Mouse (Mus musculus) MEL (cell line): ENCODE measurements around the gene Gm20388. TPM values are rescaled to one million over a fixed set of nuclear protein-coding genes. Genes with fewer than 3 reads are reported as not detected.

ENCODE experiments used
- DNase-seq: peaks from one replicate; pipeline ENCODE4 v3.0.0; 2011; ENCODE audit warnings: low read depth, low spot score
- H3K27ac ChIP-seq: 2 replicates; pipeline ENCODE4 v1.5.1; 2012; ENCODE audit warnings: low read depth, mild to moderate bottlenecking, control low read depth, low read length, moderate library complexity; ENCODE audit not compliant: control insufficient read depth
- H3K27me3 ChIP-seq, 2 experiments: fragments of 150-350 bp in 1 of 2; sonication (generic) in 1 of 2; 2 replicates each; pipeline ENCODE4 v1.6.1; 2012; ENCODE audit warnings: low read length in 2 of 2, mild to moderate bottlenecking in 2 of 2, improper control_type of control experiment in 1 of 2, moderate library complexity in 1 of 2; ENCODE audit not compliant: insufficient read depth in 2 of 2, control insufficient read depth in 1 of 2
- H3K36me3 ChIP-seq, 2 experiments: 2 replicates each; pipeline ENCODE4 v1.6.1; 2012 to 2014; ENCODE audit warnings: low read length in 2 of 2, improper control_type of control experiment in 1 of 2, inconsistent platforms in 1 of 2, mild to moderate bottlenecking in 1 of 2; ENCODE audit not compliant: insufficient read depth in 2 of 2, control insufficient read depth in 1 of 2
- H3K4me1 ChIP-seq, 2 experiments: fragments of 150-350 bp in 1 of 2; sonication (generic) in 1 of 2; 2 replicates each; pipeline ENCODE4 v1.6.1; 2012; ENCODE audit warnings: low read length in 2 of 2, improper control_type of control experiment in 1 of 2, mild to moderate bottlenecking in 1 of 2; ENCODE audit not compliant: insufficient read depth in 2 of 2, control insufficient read depth in 1 of 2
- H3K4me3 ChIP-seq, 2 experiments: fragments of 150-350 bp in 1 of 2; sonication (generic) in 1 of 2; 2 replicates each; pipeline ENCODE4 v1.5.1; 2012; ENCODE audit warnings: low read depth in 2 of 2, low read length in 2 of 2, mild to moderate bottlenecking in 2 of 2, moderate library complexity in 2 of 2, control low read depth in 1 of 2, improper control_type of control experiment in 1 of 2; ENCODE audit not compliant: control insufficient read depth in 1 of 2, insufficient read depth in 1 of 2
- H3K79me2 ChIP-seq: 2 replicates; pipeline ENCODE4 v1.6.1; 2012; ENCODE audit warnings: mild to moderate bottlenecking, low read length, moderate library complexity; ENCODE audit not compliant: control insufficient read depth, poor library complexity, insufficient read depth
- H3K9ac ChIP-seq: 2 replicates; pipeline ENCODE4 v1.6.1; 2012; ENCODE audit warnings: low read depth, mild to moderate bottlenecking, control low read depth, low read length, moderate library complexity; ENCODE audit not compliant: control insufficient read depth, poor library complexity, severe bottlenecking
- H3K9me3 ChIP-seq: fragments of 150-350 bp; sonication (generic); replicated peaks from 2 replicates; pipeline ENCODE4 v1.6.1; 2012; ENCODE audit warnings: mild to moderate bottlenecking, low read length, improper control_type of control experiment, moderate library complexity; ENCODE audit not compliant: insufficient read depth
- CTCF ChIP-seq, 3 experiments: IDR thresholded peaks in 2 of 3; conservative IDR thresholded peaks in 1 of 3; 2 replicates each; pipeline ENCODE4 v1.5.1; 2011 to 2012; ENCODE audit warnings: low read length in 3 of 3, low read depth in 2 of 3, mild to moderate bottlenecking in 2 of 3, improper control_type of control experiment in 1 of 3, inconsistent platforms in 1 of 3, mixed read lengths in 1 of 3, moderate library complexity in 1 of 3; ENCODE audit not compliant: control insufficient read depth in 1 of 3, insufficient read depth in 1 of 3, poor library complexity in 1 of 3, severe bottlenecking in 1 of 3
- E2F4 ChIP-seq: IDR thresholded peaks from 2 replicates; pipeline ENCODE4 v1.6.1; 2011; ENCODE audit warnings: low read depth, low read length, improper control_type of control experiment, borderline replicate concordance
- ELF1 ChIP-seq: IDR thresholded peaks from 2 replicates; pipeline ENCODE4 v1.6.1; 2014; ENCODE audit warnings: low read depth, mild to moderate bottlenecking, inconsistent platforms, low read length, improper control_type of control experiment, moderate library complexity
- GABPA ChIP-seq: IDR thresholded peaks from 2 replicates; pipeline ENCODE4 v1.6.1; 2012; ENCODE audit warnings: low read depth, mild to moderate bottlenecking, inconsistent platforms, low read length, improper control_type of control experiment, moderate library complexity
- GATA1 ChIP-seq: IDR thresholded peaks from 2 replicates; pipeline ENCODE4 v1.6.1; 2011; ENCODE audit warnings: low read depth, low read length, improper control_type of control experiment
- HCFC1 ChIP-seq: IDR thresholded peaks from 2 replicates; pipeline ENCODE4 v1.6.1; 2012; ENCODE audit warnings: low read depth, mild to moderate bottlenecking, inconsistent platforms, low read length, improper control_type of control experiment, moderate library complexity
- JUND ChIP-seq: IDR thresholded peaks from 2 replicates; pipeline ENCODE4 v1.6.1; 2011; ENCODE audit warnings: low read depth, mild to moderate bottlenecking, improper control_type of control experiment, low read length
- KAT2A ChIP-seq: conservative IDR thresholded peaks from 2 replicates; pipeline ENCODE4 v1.6.1; 2012; ENCODE audit warnings: low read depth, low read length, improper control_type of control experiment, inconsistent platforms
- MAFK ChIP-seq: IDR thresholded peaks from 2 replicates; pipeline ENCODE4 v1.6.1; 2011; ENCODE audit warnings: low read depth, mild to moderate bottlenecking, low read length, improper control_type of control experiment, borderline replicate concordance
- MYB ChIP-seq: IDR thresholded peaks from 2 replicates; pipeline ENCODE4 v1.6.1; 2011; ENCODE audit warnings: mild to moderate bottlenecking, low read depth, low read length, improper control_type of control experiment
- MYC ChIP-seq: IDR thresholded peaks from 2 replicates; pipeline ENCODE4 v1.6.1; 2011; ENCODE audit warnings: low read depth, mild to moderate bottlenecking, low read length, improper control_type of control experiment, moderate library complexity
- NELFE ChIP-seq: IDR thresholded peaks from 2 replicates; pipeline ENCODE4 v1.6.1; 2011; ENCODE audit warnings: low read depth, low read length, improper control_type of control experiment
- POLR2A ChIP-seq, 2 experiments: IDR thresholded peaks; 2 replicates each; pipeline ENCODE4 v1.6.1; 2011 to 2012; ENCODE audit warnings: low read length in 2 of 2, mild to moderate bottlenecking in 2 of 2, control low read depth in 1 of 2, improper control_type of control experiment in 1 of 2, low read depth in 1 of 2, moderate library complexity in 1 of 2; ENCODE audit not compliant: control insufficient read depth in 1 of 2, insufficient read depth in 1 of 2, poor library complexity in 1 of 2
- POLR2AphosphoS5 ChIP-seq: IDR thresholded peaks from 2 replicates; pipeline ENCODE4 v1.6.1; 2012; ENCODE audit warnings: low read depth, borderline replicate concordance, mild to moderate bottlenecking, inconsistent platforms, low read length, moderate library complexity, mixed read lengths
- RAD21 ChIP-seq: IDR thresholded peaks from 2 replicates; pipeline ENCODE4 v1.6.1; 2011; ENCODE audit warnings: mild to moderate bottlenecking, low read depth, low read length, improper control_type of control experiment
- SIN3A ChIP-seq: IDR thresholded peaks from 2 replicates; pipeline ENCODE4 v1.6.1; 2012; ENCODE audit warnings: low read length, improper control_type of control experiment, inconsistent platforms
- TCF12 ChIP-seq: IDR thresholded peaks from 2 replicates; pipeline ENCODE4 v1.6.1; 2014; ENCODE audit warnings: low read depth, mild to moderate bottlenecking, inconsistent platforms, low read length, improper control_type of control experiment, moderate library complexity
- UBTF ChIP-seq: IDR thresholded peaks from 2 replicates; pipeline ENCODE4 v1.6.1; 2012; ENCODE audit warnings: low read depth, mild to moderate bottlenecking, inconsistent platforms, low read length, improper control_type of control experiment, moderate library complexity, borderline replicate concordance; ENCODE audit not compliant: insufficient read depth
- ZKSCAN1 ChIP-seq: IDR thresholded peaks from 2 replicates; pipeline ENCODE4 v1.6.1; 2012; ENCODE audit warnings: low read depth, mild to moderate bottlenecking, inconsistent platforms, low read length, improper control_type of control experiment, moderate library complexity
- polyA plus RNA-seq, 2 experiments: library from polyadenylated mRNA; stranded (reverse) in 1 of 2; unstranded in 1 of 2; fragments of >175 nt in 1 of 2; fragments of >200 nt in 1 of 2; gene quantifications; 2 replicates each; pipeline versions ENCODE4 v1.2.1 to v1.2.4; 2012; ENCODE audit warnings: low replicate concordance in 2 of 2, low read depth in 1 of 2; ENCODE audit not compliant: insufficient read length in 2 of 2, insufficient read depth in 1 of 2, missing spikeins in 1 of 2
- total RNA-seq: library from RNA; depleted of rRNA; stranded (reverse); fragments of 300-350 nt; gene quantifications from 2 replicates; pipeline ENCODE4 v1.2.3, GENCODE M21; 2012

Gene Gm20388
- total and polyA plus RNA-seq, 3 experiments, result 11.1 to 17.8 TPM; not detected in 1

GRCm38 (mm10) chr8:122155964-122156363 is 2245.3 kb downstream of the Gm20388 start:
- DNase-seq, result no peak
- no peak overlapping the region for H3K9ac ChIP-seq
- H3K79me2 ChIP-seq, result no peaks in the 10 kb centered on the region
- H3K27me3 ChIP-seq, result no peaks in the 10 kb centered on the region; a peak in 1 of 4 replicates
- H3K4me1 ChIP-seq, result no peaks in the 10 kb centered on the region
- H3K27ac ChIP-seq, result no peak overlapping the region
- no peaks in the 10 kb centered on the region for H3K9me3 ChIP-seq
- no peaks in the 10 kb centered on the region for H3K36me3 ChIP-seq
- no peak overlapping the region for H3K4me3 ChIP-seq
- no peak for TF ChIP-seq RAD21
- no peak for TF ChIP-seq JUND
- no peak for TF ChIP-seq UBTF
- no peak for TF ChIP-seq GATA1
- TF ChIP-seq POLR2AphosphoS5, result no peak
- no peak for TF ChIP-seq TCF12
- TF ChIP-seq E2F4, result no peak
- no peak for TF ChIP-seq ZKSCAN1
- TF ChIP-seq POLR2A (IDR thresholded peaks at IDR 0.05; ENCODE audit: control insufficient read depth in 1 of 2, insufficient read depth in 1 of 2, low read depth in 1 of 2, low read length in 2 of 2, poor library complexity in 1 of 2), result no peak
- TF ChIP-seq SIN3A, result no peak

- no peak for DNase-seq
- Histone ChIP-seq H3K27me3 (no peaks in the 10 kb centered on the region; a peak in 1 of 4 replicates), H3K36me3 (no peaks in the 10 kb centered on the region), H3K79me2 (no peaks in the 10 kb centered on the region), H3K9me3 (no peaks in the 10 kb centered on the region), H3K4me3 (no peak overlapping the region), H3K9ac (no peak overlapping the region), H3K4me1 (no peaks in the 10 kb centered on the region), H3K27ac (no peak overlapping the region)
- no peak for TF ChIP-seq MYB
Measured at GRCm38 (mm10) chr8:122157689-122158088, 2247.0 kb downstream of the Gm20388 start.

- Histone ChIP-seq H3K79me2 (no peaks in the 10 kb centered on the region), H3K4me3 (no peak overlapping the region), H3K4me1 (no peaks in the 10 kb centered on the region)
- TF ChIP-seq HCFC1 (no peak), KAT2A (no peak), UBTF (no peak), E2F4 (no peak), POLR2AphosphoS5 (no peak), MAFK (no peak), NELFE (no peak), GABPA (no peak), MYB (no peak), CTCF (IDR thresholded peaks at IDR 0.05 in 2 of 3, conservative IDR thresholded peaks at IDR 0.05 in 1 of 3; ENCODE audit: control insufficient read depth in 1 of 3, insufficient read depth in 1 of 3, low read depth in 2 of 3, low read length in 3 of 3, poor library complexity in 1 of 3, severe bottlenecking in 1 of 3) (no peak), MYC (no peak), ELF1 (no peak)
- TF ChIP-seq, all 39 proteins: peak for 0
- no peaks in the 10 kb centered on the region; a peak in 1 of 4 replicates for H3K27me3 ChIP-seq
- H3K9me3 ChIP-seq, result no peaks in the 10 kb centered on the region
- DNase-seq, result no peak
- no peak overlapping the region for H3K27ac ChIP-seq
- no peaks in the 10 kb centered on the region for H3K36me3 ChIP-seq
- H3K9ac ChIP-seq, result no peak overlapping the region
Measured at GRCm38 (mm10) chr8:122160165-122160564, 2249.5 kb downstream of the Gm20388 start.
